Mouse (Mus musculus) left cerebral cortex, adult 18-20 months (tissue): ENCODE measurements around the gene Asic4. TPM values are rescaled to one million over a fixed set of nuclear protein-coding genes. Genes with fewer than 3 reads are reported as not detected.

Experiments
- DNase-seq, 2 experiments: peaks; one replicate each; pipeline ENCODE4 v3.0.0; 2021 to 2022; ENCODE audit warnings: low spot score in 2 of 2, mixed read lengths in 1 of 2
- total RNA-seq, 2 experiments: library from RNA; stranded (reverse); gene quantifications; 2 replicates each; pipeline ENCODE4 v1.2.3; 2021

Gene Asic4
- total RNA-seq, 2 experiments from 2014 or later: 16.2 to 19.6 TPM

DNA sequence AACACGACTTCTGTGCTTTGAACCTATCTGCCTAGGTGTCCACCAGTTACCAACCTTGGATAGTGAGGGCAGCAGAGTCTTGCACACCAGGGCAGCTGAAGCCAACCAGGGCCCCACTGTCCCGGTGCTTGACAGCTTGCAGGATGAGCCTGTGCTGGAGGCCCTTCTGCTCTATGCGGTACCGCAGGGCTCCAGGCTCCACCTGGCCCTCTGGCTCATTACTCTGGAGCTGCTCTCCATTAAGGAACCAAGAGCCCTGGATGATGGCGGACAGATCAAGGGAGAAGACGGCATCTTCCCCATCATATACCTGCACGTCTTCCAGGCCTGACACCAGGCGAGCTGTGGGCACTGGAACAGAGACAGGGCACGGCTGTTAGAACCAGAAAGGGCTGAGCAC is 51.7 kb downstream of the Asic4 start:
- DNase-seq: no peak

DNA sequence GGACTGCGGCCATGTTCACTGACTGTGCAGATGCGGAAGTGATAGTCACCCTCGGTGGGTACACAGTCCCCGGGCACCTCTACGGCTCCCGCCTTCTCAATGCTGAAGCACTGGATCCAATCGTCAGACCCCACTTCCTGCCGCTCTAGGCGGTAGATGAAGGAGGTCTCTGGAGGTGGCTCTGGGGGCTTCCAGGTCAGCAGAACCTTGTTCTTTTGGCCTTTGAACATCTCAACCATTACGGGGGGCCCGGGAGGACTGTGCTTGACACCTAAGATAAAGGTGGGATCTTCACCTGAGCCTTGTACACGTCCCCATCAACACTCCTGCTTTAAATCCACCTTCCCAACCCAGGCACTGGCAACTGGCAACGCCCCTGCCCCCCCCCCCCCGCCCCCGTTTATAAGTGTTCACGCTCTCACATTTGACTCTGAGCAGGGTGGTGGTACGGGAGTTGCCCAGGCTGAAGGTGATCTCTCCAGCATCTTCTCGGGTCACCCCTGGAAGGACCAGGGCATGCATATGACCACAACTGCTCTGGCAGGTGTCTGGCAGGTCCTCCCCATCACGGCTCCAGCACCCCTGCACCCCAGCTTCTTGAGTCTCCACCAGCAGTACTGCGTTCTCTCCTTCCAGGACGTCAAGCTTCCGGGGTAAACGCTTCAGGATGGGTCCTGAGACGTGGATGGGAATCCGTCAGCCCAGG is 52.9 kb downstream of the Asic4 start:
- no peak for DNase-seq

DNA sequence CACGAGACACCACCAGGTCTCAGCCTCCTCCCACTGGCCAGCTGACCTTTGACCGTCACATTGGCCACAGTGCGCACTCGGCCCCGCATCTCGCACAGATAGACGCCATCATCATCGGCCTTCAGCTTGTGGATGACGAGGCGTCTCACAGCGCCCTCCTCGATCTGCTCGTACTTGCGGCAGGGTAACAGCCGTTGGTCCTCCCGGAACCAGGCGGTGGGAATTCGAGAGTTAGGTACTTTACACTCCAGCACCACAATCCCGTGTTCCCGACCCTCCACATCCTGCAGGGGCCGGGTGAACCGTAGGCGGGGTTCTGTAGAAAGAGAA is 53.4 kb downstream of the Asic4 start:
- no peak for DNase-seq

DNA sequence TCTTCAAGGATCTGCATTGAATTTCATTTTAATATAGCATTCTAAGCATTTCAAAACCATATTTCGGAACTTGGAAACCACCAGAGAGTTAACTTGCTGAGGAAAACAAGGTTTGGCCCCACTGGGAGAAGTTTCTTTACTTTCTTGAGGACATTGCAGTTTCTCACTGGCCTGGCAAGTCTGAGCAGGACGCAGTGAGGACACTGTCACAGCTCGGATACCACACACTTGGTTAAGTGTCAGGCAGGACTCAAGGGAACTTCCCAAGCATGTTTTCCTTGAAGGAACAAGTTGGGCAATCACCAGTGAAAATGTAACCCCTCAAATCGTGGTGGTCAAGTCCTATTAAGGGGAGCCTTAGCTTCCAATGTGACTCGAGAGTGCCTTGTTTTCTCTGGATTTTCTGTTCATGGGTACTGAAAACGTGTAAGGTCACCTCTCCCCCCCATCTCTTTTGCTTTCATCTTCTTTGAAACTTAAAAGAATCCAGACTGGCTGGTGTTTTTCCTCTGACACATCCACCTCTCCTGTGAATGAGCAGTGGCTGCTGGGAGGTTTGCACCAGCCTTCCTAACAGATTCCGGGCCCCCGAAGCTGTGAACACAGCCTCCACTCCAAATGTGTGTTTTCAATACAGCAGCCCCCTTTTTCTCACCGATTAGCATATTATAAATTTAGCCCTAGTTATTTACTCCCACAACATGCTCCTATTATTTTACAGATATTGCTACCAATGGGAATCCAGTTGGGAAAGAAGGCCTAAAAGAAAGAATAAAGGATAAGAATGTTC is 54.2 kb downstream of the Asic4 start:
- DNase-seq: peak in 1 of 2 experiments; percentile 53

DNA sequence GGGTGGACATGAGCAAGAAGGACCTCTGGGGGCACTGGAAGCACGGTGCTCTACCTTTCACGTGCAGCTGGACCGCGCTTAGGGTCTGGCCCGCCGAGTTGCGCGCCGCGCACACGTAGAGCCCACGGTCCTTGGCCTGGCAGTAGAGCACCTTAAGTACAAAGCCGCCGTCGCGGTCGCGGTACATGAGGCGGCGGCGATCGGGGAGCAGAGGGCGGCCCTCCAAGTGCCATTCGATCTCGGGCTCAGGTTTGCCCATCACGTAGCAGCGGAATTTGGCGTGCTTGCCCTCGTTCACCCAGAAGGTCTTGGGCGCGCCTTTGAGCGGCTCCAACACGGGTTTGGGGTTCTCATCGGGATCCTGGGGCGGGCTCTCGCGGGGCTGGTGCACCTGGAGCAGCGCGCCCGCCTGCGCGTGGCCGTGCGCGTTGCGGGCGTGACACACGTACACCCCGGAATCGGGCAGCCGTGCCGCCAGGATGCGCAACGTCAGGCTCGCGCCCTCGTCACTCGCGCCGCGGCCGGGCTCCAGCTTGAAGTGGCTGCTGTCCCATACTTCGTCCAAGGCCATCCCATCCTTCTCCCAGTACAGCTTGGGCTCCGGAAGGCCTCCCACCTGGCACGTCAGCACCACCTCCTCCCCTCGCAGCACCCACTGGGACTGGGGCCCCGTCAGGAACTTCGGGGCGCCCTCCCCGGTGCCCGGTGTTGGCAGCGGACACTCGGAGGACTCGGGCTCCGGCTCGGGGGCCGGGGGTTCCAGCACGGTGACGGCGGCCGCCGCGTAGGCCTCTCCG is 55.1 kb downstream of the Asic4 start:
- DNase-seq: peak; percentile 74 to 89

DNA sequence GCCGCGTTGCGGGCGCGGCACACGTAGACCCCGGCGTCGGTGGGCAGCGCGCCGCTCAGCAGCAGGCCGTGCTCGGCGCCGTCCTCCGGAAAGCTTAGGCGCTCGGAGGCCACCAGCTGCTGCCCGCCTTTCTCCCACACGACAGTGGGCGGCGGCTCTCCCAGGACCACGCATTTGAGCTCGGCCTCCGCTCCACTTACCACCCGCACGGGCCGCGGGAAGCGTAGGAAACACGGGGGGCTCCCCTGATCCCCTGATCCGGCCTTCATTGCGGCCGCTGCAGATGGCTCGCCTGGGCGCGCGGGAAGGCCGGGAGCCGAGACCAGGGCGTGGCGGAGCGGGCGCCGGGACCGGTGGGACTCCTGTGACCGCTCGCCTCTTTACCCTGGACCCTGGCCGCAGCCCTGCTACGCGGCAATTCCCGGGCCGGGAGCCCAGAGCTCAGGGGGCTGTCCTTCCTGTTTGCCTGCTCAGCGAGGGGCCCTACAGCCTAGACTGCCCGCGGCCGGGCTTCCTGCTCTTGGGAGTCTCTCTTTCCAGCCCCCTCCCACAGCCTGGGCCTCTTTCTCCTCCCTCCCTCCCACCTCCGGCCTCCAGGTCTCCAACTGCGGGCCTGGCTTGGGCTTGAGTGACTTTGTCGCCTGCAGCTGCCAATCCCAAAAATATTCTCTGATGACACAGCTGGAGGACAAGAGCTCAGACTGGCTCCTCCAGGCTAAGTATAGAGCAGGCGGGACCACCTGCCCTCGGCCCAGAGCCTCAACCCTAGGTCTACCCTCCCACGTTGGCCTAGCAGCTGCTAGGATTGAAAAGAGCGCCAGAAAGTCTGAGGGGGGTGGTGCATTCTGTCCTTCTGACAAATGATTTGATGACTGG is 56.0 kb downstream of the Asic4 start, which contains the start of gene Obsl1:
TSS of gene Obsl1 (minus strand) at position 497 of the 876 bp plus-strand sequence.
- DNase-seq: no peak

DNA sequence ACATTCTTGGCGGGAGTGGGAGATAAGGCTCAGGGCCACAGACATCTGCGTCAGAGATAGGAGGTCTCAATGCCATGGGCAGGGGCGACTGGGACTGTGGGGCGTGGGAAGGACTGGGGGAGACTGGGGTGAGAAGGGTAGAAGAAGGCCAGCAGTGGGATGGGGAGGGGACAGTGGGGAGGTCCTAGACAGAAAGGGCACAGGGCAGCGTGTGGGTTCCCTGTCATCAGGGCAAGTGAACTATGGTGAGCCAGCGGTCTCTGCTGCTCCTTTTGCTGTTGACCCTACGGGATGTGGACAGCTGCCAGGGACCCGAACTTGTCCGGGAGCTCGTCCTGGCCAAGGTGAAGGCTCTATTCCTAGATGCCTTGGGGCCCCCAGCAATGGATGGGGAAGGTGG is 56.8 kb downstream of the Asic4 start, which contains the start of gene Inha:
TSS of gene Inha (plus strand) at position 72 of the 400 bp plus-strand sequence.
- DNase-seq: no peak

DNA sequence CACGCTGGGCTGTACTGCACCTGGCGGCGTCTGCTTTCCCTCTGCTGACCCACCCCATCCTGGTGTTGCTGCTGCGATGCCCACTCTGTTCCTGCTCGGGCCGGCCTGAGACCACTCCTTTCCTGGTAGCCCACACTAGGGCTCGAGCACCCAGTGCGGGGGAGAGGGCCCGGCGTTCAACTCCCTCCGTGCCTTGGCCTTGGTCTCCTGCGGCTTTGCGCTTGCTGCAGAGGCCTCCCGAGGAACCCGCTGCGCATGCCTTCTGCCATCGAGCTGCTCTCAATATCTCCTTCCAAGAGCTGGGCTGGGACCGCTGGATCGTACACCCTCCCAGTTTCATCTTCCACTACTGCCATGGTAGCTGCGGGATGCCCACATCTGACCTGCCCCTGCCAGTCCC is 59.4 kb downstream of the Asic4 start:
- no peak for DNase-seq

DNA sequence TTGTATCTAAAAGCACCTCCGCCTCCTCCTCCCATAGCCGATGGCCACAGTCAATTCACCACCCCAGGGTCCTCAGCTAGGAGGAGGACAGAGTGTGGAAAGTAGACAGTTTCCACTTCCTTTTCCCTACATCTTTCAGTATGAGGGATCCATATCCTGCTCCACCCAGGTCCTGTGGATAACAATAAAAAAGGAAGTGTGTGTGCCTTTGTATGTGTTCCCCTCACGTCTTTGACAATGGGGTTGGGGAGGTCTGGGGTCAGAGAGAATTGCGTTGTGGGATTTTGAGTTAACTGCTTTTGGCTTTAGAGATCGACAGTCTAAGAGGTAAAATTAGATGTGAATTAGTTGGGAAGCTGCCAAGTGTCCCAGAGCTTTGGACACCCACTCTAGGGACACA is 59.9 kb downstream of the Asic4 start:
- no peak for DNase-seq

DNA sequence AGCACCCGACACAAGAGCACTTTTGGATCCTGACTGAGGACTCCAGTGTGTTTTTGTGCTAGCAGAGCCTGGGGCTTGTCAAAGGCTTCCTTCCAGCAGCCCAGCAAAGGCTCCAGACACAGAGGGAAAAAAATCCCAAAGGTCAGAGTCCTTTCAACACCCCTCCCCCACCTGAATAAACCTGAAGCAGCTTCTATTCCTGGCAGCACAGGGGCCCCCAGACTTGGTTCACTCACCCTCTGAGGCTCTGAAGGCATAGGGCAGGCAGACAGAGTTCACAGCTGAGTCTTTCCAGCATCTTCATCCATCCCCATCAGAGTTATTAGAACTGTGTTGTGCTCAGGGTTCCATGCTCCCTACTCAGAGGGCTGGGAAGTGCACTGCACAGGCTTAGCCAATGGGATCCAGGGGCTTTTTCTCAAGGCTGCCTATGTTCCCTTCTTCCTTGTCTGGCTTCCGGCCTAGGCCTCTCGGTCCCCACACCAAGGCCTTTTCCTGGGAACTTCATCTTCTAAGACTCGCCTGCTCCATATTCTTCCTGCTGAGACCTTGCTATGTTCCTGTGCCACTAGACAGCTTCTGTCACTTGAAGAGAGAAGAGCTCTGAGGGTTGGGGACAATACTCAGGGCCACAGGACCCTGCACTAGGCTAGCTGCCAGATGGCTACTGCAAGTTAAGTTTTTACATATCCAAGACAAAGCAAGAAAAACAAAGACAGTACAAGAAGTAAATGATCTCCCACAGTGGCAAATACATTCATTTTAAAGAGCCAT is 61.4 kb downstream of the Asic4 start:
- DNase-seq: no peak

DNA sequence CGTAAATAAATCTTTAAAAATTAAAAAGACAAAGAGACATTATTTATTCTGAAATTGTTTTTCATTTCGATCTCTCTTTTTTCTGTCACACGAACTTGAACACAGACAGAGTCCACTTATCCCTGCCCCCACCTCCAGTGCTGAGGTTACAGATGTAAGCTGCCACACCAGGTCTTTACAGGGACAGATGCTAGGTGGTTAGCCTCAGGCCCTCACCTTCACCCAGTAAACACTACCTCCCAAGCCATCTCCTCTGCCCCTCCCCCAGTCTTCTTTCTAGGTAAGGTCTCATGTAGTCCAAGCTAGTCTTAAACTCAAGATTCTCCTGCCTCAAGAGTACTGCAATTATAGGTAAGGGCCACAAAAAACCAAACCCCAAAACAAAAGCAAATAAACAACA is 62.3 kb downstream of the Asic4 start:
- no peak for DNase-seq

DNA sequence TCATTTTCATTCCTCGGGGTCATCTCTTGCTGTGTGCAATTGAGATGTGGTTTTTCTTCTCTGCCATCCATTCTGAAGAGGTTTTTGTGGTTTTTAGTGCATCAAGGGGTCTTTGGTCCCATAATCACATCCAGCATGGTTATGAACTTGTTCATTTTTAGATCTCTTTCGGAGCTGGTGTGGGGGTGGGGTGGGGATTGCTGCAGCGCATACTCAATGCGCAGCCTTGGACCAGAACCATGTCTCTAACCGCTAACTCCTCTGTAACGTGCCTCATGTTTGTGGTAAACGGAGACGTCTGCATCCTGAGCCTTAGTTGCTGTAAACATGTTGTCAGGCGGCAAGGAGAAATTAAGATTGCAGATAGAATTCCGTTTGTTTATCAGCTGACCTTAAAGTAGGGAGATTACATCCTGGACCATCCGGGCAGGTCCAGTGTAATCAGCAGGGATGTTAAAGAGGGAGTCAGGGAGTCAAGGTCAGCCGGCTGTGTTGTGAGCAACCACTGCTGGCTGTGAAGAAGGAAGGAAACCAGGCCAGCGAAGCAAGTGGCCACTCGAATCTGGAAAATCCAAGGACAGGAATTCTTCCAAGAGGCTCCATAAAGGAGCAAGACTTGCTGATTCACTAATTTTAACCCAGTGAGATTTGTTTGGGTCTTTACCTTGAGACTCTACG is 66.6 kb downstream of the Asic4 start:
- DNase-seq: no peak

DNA sequence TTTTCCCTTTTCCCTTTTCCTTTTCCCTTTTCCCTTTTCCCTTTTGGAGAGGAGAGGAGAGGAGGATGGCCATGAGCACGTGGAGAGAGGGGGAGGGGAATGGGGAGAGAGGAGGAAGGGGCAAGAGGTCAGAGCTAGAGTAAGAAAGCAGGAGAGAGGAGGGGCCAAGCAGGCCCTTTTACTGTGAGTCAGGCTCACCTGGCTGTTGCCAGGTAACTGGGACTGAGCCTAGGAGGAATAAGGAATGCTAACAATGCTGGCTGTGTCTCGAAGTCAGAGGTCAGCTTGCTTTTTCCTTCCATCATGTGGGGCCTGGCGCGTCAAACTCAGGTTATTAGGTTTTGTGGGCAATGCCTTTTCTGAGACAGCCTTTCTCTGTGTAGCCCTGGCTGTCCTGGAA is 67.7 kb downstream of the Asic4 start:
- no peak for DNase-seq

DNA sequence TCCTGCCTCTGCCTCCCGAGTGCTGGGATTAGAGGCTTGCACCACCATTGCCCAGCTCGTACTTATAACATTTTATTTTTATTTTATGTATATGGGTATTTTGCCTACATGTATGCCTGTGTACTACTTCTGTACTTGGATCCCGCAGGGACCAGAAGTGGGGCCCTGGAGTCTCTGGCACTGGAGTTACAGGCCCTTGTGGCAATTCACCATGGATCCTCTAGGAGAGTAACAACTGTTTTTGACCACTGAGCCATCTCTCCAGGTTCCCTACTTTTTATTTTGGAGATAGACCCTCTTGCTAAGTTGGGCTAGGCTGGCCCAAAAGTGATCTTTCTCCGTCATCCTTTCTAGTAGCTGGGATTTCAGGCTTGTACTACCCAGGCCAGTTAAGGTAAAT is 68.2 kb downstream of the Asic4 start:
- no peak for DNase-seq

DNA sequence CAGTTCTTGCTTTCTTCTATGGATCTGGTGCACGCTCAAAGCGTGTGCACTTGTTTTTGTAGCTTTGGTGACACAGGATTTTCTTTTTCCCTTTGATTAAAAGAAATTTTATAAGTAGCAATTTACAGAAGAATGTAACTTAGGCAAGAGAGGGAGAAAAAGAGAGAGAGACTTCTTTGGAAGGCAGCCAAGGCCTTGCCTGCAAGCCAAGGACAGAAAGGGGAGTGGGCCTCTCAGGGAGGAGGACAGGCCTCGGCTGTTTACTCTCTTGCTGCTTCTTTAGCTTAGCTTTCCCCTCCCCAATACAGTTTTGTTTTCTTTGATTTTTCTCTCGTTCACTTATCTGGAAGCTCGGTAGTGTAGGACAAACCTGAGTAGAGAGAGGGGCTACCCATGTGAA is 69.3 kb downstream of the Asic4 start:
- no peak for DNase-seq

DNA sequence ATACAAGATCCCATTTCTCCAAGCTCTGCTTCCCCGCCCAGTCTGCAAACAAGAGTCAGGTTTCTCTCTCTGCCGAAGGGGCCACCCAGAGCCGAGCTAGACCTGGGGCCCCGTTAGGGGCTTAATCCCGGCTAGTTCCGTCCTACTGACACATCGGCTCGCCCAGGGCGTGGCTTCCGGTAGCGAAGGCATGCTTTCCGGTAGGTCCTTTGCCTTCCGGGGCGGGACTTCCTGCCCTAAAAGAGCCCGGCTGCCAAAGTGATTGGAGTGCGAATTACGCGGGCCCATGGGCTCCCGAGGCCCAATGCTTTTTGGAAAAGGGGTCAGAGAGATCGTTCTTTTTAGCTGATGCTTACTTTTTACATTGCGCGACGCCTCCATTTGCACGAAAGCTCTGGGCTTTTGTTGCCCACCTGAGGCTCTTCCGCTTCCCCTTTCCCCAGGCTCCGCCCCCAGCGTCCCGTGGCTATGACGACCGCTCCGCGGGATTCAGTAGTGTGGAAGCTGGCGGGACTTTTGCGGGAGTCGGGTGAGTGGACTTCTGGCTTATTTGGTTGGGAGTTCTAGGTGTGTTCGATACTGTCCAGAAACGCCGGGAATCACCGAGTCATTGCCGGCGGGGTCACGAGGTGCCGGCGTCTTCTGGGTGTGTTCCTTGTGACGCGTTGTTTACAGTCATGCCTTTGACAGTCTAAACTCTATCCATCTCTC is 71.2 kb downstream of the Asic4 start, which contains the start of gene Stk11ip:
TSS of gene Stk11ip (plus strand) at position 209 of the 711 bp plus-strand sequence.
- DNase-seq: peak; percentile 89 to 91
